8 mouse cellular contexts compared by ENCODE assay signal in the genomic region with DNA sequence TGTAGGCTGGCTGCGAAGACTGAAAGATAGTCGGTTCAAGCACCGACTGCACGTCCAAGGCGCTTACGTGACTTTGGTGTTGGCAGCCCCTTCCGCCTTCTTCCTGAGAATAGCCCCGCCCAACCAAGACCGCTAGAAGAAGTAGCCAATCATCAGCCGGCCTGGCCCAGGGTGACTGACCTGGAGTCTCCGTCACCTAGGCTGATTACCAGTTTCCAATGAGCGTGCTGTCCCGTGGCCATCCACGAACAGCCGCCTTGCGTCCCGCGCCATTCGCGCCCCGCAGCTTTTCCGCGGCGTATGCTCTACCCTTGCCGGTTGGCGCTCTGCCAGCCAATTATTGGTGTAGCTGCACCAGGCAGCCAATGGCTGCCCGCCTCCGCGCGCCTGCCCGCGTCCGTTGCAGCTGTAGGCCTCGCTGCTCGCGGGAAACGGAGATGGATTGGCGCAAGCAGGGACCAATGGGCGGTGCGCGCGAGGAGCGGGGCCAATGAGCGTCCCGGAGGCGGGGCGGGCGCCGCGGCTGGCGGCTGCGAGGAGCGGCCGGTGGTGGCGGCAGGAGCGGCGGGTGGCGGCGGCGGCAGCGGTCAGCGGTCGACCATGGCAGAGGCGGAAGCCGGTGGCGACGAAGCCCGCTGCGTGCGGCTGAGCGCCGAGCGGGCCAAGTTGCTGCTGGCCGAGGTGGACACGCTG. TPM values are rescaled to one million over a fixed set of nuclear protein-coding genes. Genes with fewer than 3 reads are reported as not detected.
A peak's percentile ranks its signal among the peaks of the same experiment; 100 is the strongest.
DNase-seq lines count a peak whose midpoint lies in the region; ATAC-seq and TF ChIP-seq lines count a peak whose summit lies in the region.

A gene (minus strand): TSS at position 404 of the 693 bp plus-strand sequence.
A gene (plus strand): TSS at position 483 of the 693 bp plus-strand sequence.

- DNase-seq in heart, postnatal 10 days: peak; percentile 99
- DNase-seq in large intestine, adult 2 months (ENCODE audit: low read depth, low spot score): peak; percentile 87
- DNase-seq in liver, postnatal 0 days: peak; percentile 99
- peak; percentile 99 for DNase-seq in testis, postnatal 10 days (ENCODE audit: low spot score)

- TF ChIP-seq EP300 in ES-Bruce4 (IDR thresholded peaks at IDR 0.05; ENCODE audit: insufficient read depth, low read depth, low read length): no peak
- no peak; the same call in 1 of the 2 replicates for TF ChIP-seq EP300 in liver, postnatal 0 days (IDR thresholded peaks at IDR 0.05; ENCODE audit: low read depth)

- H3K9ac ChIP-seq in ES-Bruce4 (ENCODE audit: low read depth, poor library complexity, severe bottlenecking): peak within 1 kb of the TSS; percentile 81
- peak within 1 kb of the TSS; percentile 95 for H3K9ac ChIP-seq in forebrain, embryonic 13.5 days
- peak within 1 kb of the TSS; percentile 90 for H3K9ac ChIP-seq in liver, postnatal 0 days (replicated peaks)
- H3K9ac ChIP-seq in neural tube, embryonic 14.5 days (replicated peaks; ENCODE audit: low read depth, low read length): peak within 1 kb of the TSS; percentile 87

- H3K9me3 ChIP-seq in ES-Bruce4 (replicated peaks; ENCODE audit: control insufficient read depth, insufficient read depth, low read length, poor library complexity, severe bottlenecking): no peaks in the 10 kb centered on the region
- H3K9me3 ChIP-seq in forebrain, embryonic 13.5 days (replicated peaks): no peaks in the 10 kb centered on the region
- H3K9me3 ChIP-seq in liver, postnatal 0 days (ENCODE audit: low read length): no peaks in the 10 kb centered on the region
- no peaks in the 10 kb centered on the region for H3K9me3 ChIP-seq in neural tube, embryonic 14.5 days (ENCODE audit: control insufficient read depth, low read length)

- no peak for TF ChIP-seq CTCF in ES-Bruce4 (IDR thresholded peaks at IDR 0.05; ENCODE audit: low read depth, low read length)
- TF ChIP-seq CTCF in liver, postnatal 0 days (IDR thresholded peaks at IDR 0.05; ENCODE audit: low read depth): no peak

- peak within 1 kb of the TSS; percentile 99 for H3K4me2 ChIP-seq in forebrain, embryonic 13.5 days
- peak within 1 kb of the TSS; percentile 95 for H3K4me2 ChIP-seq in liver, postnatal 0 days (ENCODE audit: low read depth, low read length)
- peak within 1 kb of the TSS; percentile 99 for H3K4me2 ChIP-seq in neural tube, embryonic 14.5 days (ENCODE audit: low read depth, low read length)

- no peaks in the 10 kb centered on the region for H3K27me3 ChIP-seq in ES-Bruce4 (ENCODE audit: control insufficient read depth, insufficient read depth, low read length, poor library complexity, severe bottlenecking)
- no peaks in the 10 kb centered on the region for H3K27me3 ChIP-seq in forebrain, embryonic 13.5 days
- no peaks in the 10 kb centered on the region for H3K27me3 ChIP-seq in liver, postnatal 0 days (ENCODE audit: insufficient read depth, low read length)
- peaks cover 3% of the 10 kb centered on the region; the same call in 1 of the 2 replicates for H3K27me3 ChIP-seq in neural tube, embryonic 14.5 days (ENCODE audit: control insufficient read depth, insufficient read depth, low read length)

- peaks cover 1% of the 10 kb centered on the region for H3K4me1 ChIP-seq in ES-Bruce4 (ENCODE audit: control insufficient read depth, insufficient read depth, low read length)
- peaks cover 26% of the 10 kb centered on the region for H3K4me1 ChIP-seq in forebrain, embryonic 13.5 days
- H3K4me1 ChIP-seq in liver, postnatal 0 days (ENCODE audit: insufficient read depth): peaks cover 17% of the 10 kb centered on the region
- H3K4me1 ChIP-seq in neural tube, embryonic 14.5 days (ENCODE audit: control insufficient read depth, insufficient read depth, low read length): peaks cover 31% of the 10 kb centered on the region

- WGBS in forebrain, embryonic 13.5 days: under 1% methylated on average over 75 of the region's 75 CpGs
- 1% methylated on average over 75 of the region's 75 CpGs for WGBS in large intestine, adult 2 months
- under 1% methylated on average over 60 of the region's 75 CpGs for WGBS in liver, postnatal 0 days (ENCODE audit: insufficient replicate concordance)
- 0% methylated on average over 69 of the region's 75 CpGs for WGBS in neural tube, embryonic 14.5 days

- intact Hi-C loops in heart, postnatal 10 days (cut with DNase I): no loop called here

- peak within 1 kb of the TSS; percentile 93 for H3K4me3 ChIP-seq in ES-Bruce4 (ENCODE audit: low read depth, low read length)
- peak within 1 kb of the TSS; percentile 91 for H3K4me3 ChIP-seq in forebrain, embryonic 13.5 days
- H3K4me3 ChIP-seq in liver, postnatal 0 days (ENCODE audit: low read depth, low read length): peak within 1 kb of the TSS; percentile 88
- H3K4me3 ChIP-seq in neural tube, embryonic 14.5 days (ENCODE audit: low read depth, low read length): peak within 1 kb of the TSS; percentile 78

- H3K36me3 ChIP-seq in ES-Bruce4 (ENCODE audit: control insufficient read depth, insufficient read depth, low read length, poor library complexity, severe bottlenecking): peaks cover 3% of the 10 kb centered on the region; the same call in 1 of the 2 replicates
- H3K36me3 ChIP-seq in forebrain, embryonic 13.5 days (ENCODE audit: poor library complexity, severe bottlenecking): peaks cover 28% of the 10 kb centered on the region
- peaks cover 17% of the 10 kb centered on the region for H3K36me3 ChIP-seq in liver, postnatal 0 days (replicated peaks; ENCODE audit: insufficient read depth, low read length)
- peaks cover 14% of the 10 kb centered on the region for H3K36me3 ChIP-seq in neural tube, embryonic 14.5 days (ENCODE audit: control insufficient read depth, insufficient read depth, low read length)

- peak within 1 kb of the TSS; percentile 47 for H3K27ac ChIP-seq in ES-Bruce4 (ENCODE audit: insufficient read depth, low read length)
- peak within 1 kb of the TSS; percentile 85 for H3K27ac ChIP-seq in forebrain, embryonic 13.5 days
- peak within 1 kb of the TSS; percentile 83 for H3K27ac ChIP-seq in liver, postnatal 0 days (ENCODE audit: low read depth)
- H3K27ac ChIP-seq in neural tube, embryonic 14.5 days (ENCODE audit: low read depth, low read length): peak within 1 kb of the TSS; percentile 85

- peak; percentile 54 for TF ChIP-seq POLR2A in ES-Bruce4 (IDR thresholded peaks at IDR 0.05; ENCODE audit: insufficient read depth, low read length)

- ATAC-seq in cerebellum, adult (ENCODE audit: insufficient number of reproducible peaks, low FRiP score, low TSS enrichment): peak; percentile 95
- peak; percentile 99 for ATAC-seq in forebrain, embryonic 13.5 days
- ATAC-seq in liver, postnatal 0 days: peak; percentile 99
- ATAC-seq in neural tube, embryonic 14.5 days (ENCODE audit: low read depth): peak; percentile 97

RNA-seq across cellular contexts. Expression of the first gene that starts in this region (rescaled TPM):
- polyA plus RNA-seq in ES-Bruce4 (2011; ENCODE audit: insufficient read depth, insufficient read length, low read depth, missing spikeins): 13.0 and 15.3 TPM in 2 replicates
- polyA plus RNA-seq in forebrain, embryonic 13.5 days (2015; fragmentation: Nextera tagmentation; extraction: Ambion mirVana): 38.8 and 39.8 TPM in 2 replicates
- 10 to 100 TPM; 15.6 to 15.9 TPM for total RNA-seq in heart, postnatal 10 days (2021)
- polyA plus RNA-seq in large intestine, adult 2 months (2012; rRNA removed): 50.4 and 59.4 TPM in 2 replicates
- 4.5 and 6.4 TPM in 2 replicates for polyA plus RNA-seq in liver, postnatal 0 days (2015; fragmentation: Nextera tagmentation; extraction: Ambion mirVana)
- 34.6 and 36.9 TPM in 2 replicates for polyA plus RNA-seq in neural tube, embryonic 14.5 days (2014; fragmentation: Nextera tagmentation; extraction: Ambion mirVana)

RNA-seq across cellular contexts. Expression of the second gene that starts in this region (rescaled TPM):
- 15.4 and 16.4 TPM in 2 replicates for polyA plus RNA-seq in ES-Bruce4 (2011; ENCODE audit: insufficient read depth, insufficient read length, low read depth, missing spikeins)
- 52.3 and 56.7 TPM in 2 replicates for polyA plus RNA-seq in forebrain, embryonic 13.5 days (2015; fragmentation: Nextera tagmentation; extraction: Ambion mirVana)
- total RNA-seq in heart, postnatal 10 days (2021): 10 to 100 TPM; 38.5 to 39.9 TPM
- 82.9 and 90.7 TPM in 2 replicates for polyA plus RNA-seq in large intestine, adult 2 months (2012; rRNA removed)
- polyA plus RNA-seq in liver, postnatal 0 days (2015; fragmentation: Nextera tagmentation; extraction: Ambion mirVana): 35.6 and 40.9 TPM in 2 replicates
- 73.3 and 75.4 TPM in 2 replicates for polyA plus RNA-seq in neural tube, embryonic 14.5 days (2014; fragmentation: Nextera tagmentation; extraction: Ambion mirVana)

Comparison
In these comparisons a context has a peak if more than half of its experiments do, and no peak if none do; other contexts are left out.
1. Peak in every context shown above with its lines: DNase-seq, ATAC-seq, H3K4me3 ChIP-seq and H3K27ac ChIP-seq.